Mouse (Mus musculus) E14TG2a.4 (cell line): ENCODE data around the gene Spats2l.

Experiments
- CTCF ChIP-seq: conservative IDR thresholded peaks from 2 replicates; pipeline ENCODE4 v1.5.1; 2014; ENCODE audit warnings: low read length
- NANOG ChIP-seq: IDR thresholded peaks from 2 replicates; pipeline ENCODE4 v1.6.1; 2014; ENCODE audit warnings: borderline replicate concordance, low read length, mixed read lengths
- POU5F1 ChIP-seq: IDR thresholded peaks from 2 replicates; pipeline ENCODE4 v1.6.1; 2014; ENCODE audit warnings: low read length, borderline replicate concordance

GRCm38 (mm10) chr1:57868651-57869050 is 94.7 kb downstream of the Spats2l start:
- no peak for TF ChIP-seq CTCF
- TF ChIP-seq NANOG: no peak
- no peak for TF ChIP-seq POU5F1
